Mouse (Mus musculus): ENCODE data around the gene Hs2st1.

DNA sequence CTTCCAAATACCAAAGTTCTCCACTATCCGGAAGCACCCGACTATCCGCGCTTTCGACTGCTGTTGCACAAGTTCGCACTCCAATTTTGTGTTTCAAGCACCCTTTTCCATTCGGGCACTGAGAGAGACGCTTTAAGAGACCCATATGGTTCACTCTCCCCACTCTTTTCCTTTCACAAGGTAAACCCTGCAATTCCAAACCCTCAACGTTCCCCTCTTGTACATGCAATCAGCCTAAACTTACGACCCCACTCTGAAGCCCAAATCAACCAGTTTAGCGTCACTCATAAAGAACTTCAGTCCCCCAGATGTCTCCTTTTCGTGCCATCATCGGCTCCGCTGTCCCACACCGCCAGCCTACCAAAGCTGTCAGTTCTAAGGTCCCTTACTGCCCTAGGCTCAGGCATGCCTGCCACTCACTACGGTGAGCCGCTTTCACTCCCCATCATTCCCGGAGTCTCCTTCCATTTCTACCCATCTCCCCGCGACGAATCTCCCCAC lies 1.1 kb downstream of the Hs2st1 start:
- TF ChIP-seq GATA1 (IDR thresholded peaks at IDR 0.05; ENCODE audit: low read length) (no peak), TAL1 (IDR thresholded peaks at IDR 0.05; ENCODE audit: low read length) (no peak)

Data from erythroblast, embryonic 14.5 days (primary cell).